Mouse (Mus musculus) layer of hippocampus, adult 11-12 months (tissue): ENCODE data around the gene Cdh13.

ENCODE experiments used
- DNase-seq: peaks from one replicate; pipeline ENCODE4 v3.0.0; 2022; ENCODE audit warnings: low spot score

Gene Cdh13

GRCm38 (mm10) chr8:119064523-119064922 is 781.0 kb downstream of the Cdh13 start:
- DNase-seq = peak; percentile 61

- DNase-seq = no peak
Observed at GRCm38 (mm10) chr8:119072291-119072690, 788.8 kb downstream of the Cdh13 start.

GRCm38 (mm10) chr8:119085022-119085421 is 801.5 kb downstream of the Cdh13 start:
- DNase-seq = peak; percentile 15

GRCm38 (mm10) chr8:119098261-119098660 is 814.7 kb downstream of the Cdh13 start:
- DNase-seq = no peak

GRCm38 (mm10) chr8:119102871-119103270 is 819.3 kb downstream of the Cdh13 start:
- DNase-seq = no peak

- DNase-seq = no peak
Observed at GRCm38 (mm10) chr8:119109655-119110054, 826.1 kb downstream of the Cdh13 start.

GRCm38 (mm10) chr8:119112861-119113260 is 829.3 kb downstream of the Cdh13 start:
- no peak for DNase-seq

GRCm38 (mm10) chr8:119121236-119121635 is 837.7 kb downstream of the Cdh13 start:
- no peak for DNase-seq

- no peak for DNase-seq
Observed at GRCm38 (mm10) chr8:119127841-119128240, 844.3 kb downstream of the Cdh13 start.

- DNase-seq = no peak
Observed at GRCm38 (mm10) chr8:119128266-119128665, 844.7 kb downstream of the Cdh13 start.

- peak; percentile 67 for DNase-seq
Observed at GRCm38 (mm10) chr8:119156454-119156921, 873.0 kb downstream of the Cdh13 start.

- peak; percentile 87 for DNase-seq
Observed at GRCm38 (mm10) chr8:119158628-119159027, 875.1 kb downstream of the Cdh13 start.

- DNase-seq = no peak
Observed at GRCm38 (mm10) chr8:119159794-119160193, 876.3 kb downstream of the Cdh13 start.

- DNase-seq = no peak
Observed at GRCm38 (mm10) chr8:119164076-119164475, 880.5 kb downstream of the Cdh13 start.

GRCm38 (mm10) chr8:119177226-119177935 is 893.8 kb downstream of the Cdh13 start:
- no peak for DNase-seq

GRCm38 (mm10) chr8:119180626-119181025 is 897.1 kb downstream of the Cdh13 start:
- no peak for DNase-seq

GRCm38 (mm10) chr8:119195695-119196094 is 912.2 kb downstream of the Cdh13 start:
- peak; percentile 56 for DNase-seq

GRCm38 (mm10) chr8:119196486-119197150 is 913.1 kb downstream of the Cdh13 start:
- DNase-seq = peak; percentile 71

GRCm38 (mm10) chr8:119208567-119208966 is 925.0 kb downstream of the Cdh13 start:
- no peak for DNase-seq

GRCm38 (mm10) chr8:119224547-119224946 is 941.0 kb downstream of the Cdh13 start:
- DNase-seq = peak; percentile 56

GRCm38 (mm10) chr8:119245181-119245580 is 961.6 kb downstream of the Cdh13 start:
- no peak for DNase-seq

GRCm38 (mm10) chr8:119245641-119246040 is 962.1 kb downstream of the Cdh13 start:
- DNase-seq = no peak

- no peak for DNase-seq
Observed at GRCm38 (mm10) chr8:119254358-119254757, 970.8 kb downstream of the Cdh13 start.
